Mouse (Mus musculus) spleen, adult 2 months (tissue): Measurements from ENCODE around the gene Lrrc31. TPM values are rescaled to one million over a fixed set of nuclear protein-coding genes. Genes with fewer than 3 reads are reported as not detected.

ENCODE experiments used
- DNase-seq, 2 experiments: peaks; one replicate each; pipeline versions ENCODE4 v3.0.0 to v3.0.0-alpha.2; 2012 to 2021; ENCODE audit warnings: low spot score in 2 of 2, low read depth in 1 of 2
- H3K27ac ChIP-seq: fragments of 200-500 bp; 2 replicates; pipeline ENCODE4 v1.5.1; 2012; ENCODE audit warnings: low read length, inconsistent platforms; ENCODE audit not compliant: insufficient read depth
- H3K27me3 ChIP-seq: fragments of 200-500 bp; 2 replicates; pipeline ENCODE4 v1.6.1; 2012; ENCODE audit warnings: mild to moderate bottlenecking, moderate library complexity, low read length, inconsistent platforms; ENCODE audit not compliant: control insufficient read depth, insufficient read depth
- H3K36me3 ChIP-seq: fragments of 200-500 bp; 2 replicates; pipeline ENCODE4 v1.6.1; 2012; ENCODE audit warnings: mild to moderate bottlenecking, low read length, inconsistent platforms; ENCODE audit not compliant: control insufficient read depth, insufficient read depth
- H3K4me1 ChIP-seq: fragments of 200-500 bp; 2 replicates; pipeline ENCODE4 v1.6.1; 2011; ENCODE audit warnings: inconsistent platforms; ENCODE audit not compliant: control insufficient read depth, insufficient read depth, insufficient read length
- H3K4me3 ChIP-seq: fragments of 200-500 bp; 2 replicates; pipeline ENCODE4 v1.5.1; 2011; ENCODE audit warnings: mild to moderate bottlenecking, inconsistent platforms; ENCODE audit not compliant: insufficient read depth, insufficient read length; ENCODE audit errors: extremely low read depth
- CTCF ChIP-seq: fragments of 200-500 bp; IDR thresholded peaks from 2 replicates; pipeline ENCODE4 v1.5.1; 2011; ENCODE audit warnings: mild to moderate bottlenecking, inconsistent platforms; ENCODE audit not compliant: insufficient read depth, insufficient read length, insufficient replicate concordance; ENCODE audit errors: extremely low read depth
- POLR2A ChIP-seq: fragments of 200-500 bp; IDR thresholded peaks from 2 replicates; pipeline ENCODE4 v1.6.1; 2011; ENCODE audit warnings: low read depth, low read length, inconsistent platforms
- WGBS: fragments of 180-500 bp; shearing (Covaris S2); methylation state at CpG from one replicate; pipeline ENCODE4 v1.1.7; 2018; 5-methylcytosine and 5-hydroxymethylcytosine counted together
- polyA plus RNA-seq: library from polyadenylated mRNA; depleted of rRNA; stranded (reverse); fragments of >200 nt; gene quantifications from 2 replicates; pipeline ENCODE4 v1.2.3, GENCODE M21; 2012

Lrrc31 gene
- polyA plus RNA-seq, 1 experiment = not detected

GRCm38 (mm10) chr3:30718649-30719048 lies 19.0 kb upstream of the Lrrc31 start:
- WGBS = 59% methylated on average over 3 of the region's 3 CpGs
- H3K4me1 ChIP-seq = no peaks in the 10 kb centered on the region
- no peak overlapping the region for H3K27ac ChIP-seq
- no peaks in the 10 kb centered on the region for H3K36me3 ChIP-seq
- H3K4me3 ChIP-seq = no peak overlapping the region
- DNase-seq = no peak
- no peaks in the 10 kb centered on the region for H3K27me3 ChIP-seq
- TF ChIP-seq CTCF (no peak), POLR2A (no peak)

GRCm38 (mm10) chr3:30713334-30713733 lies 13.7 kb upstream of the Lrrc31 start:
- Histone ChIP-seq H3K36me3 (no peaks in the 10 kb centered on the region), H3K27ac (no peak overlapping the region), H3K27me3 (no peaks in the 10 kb centered on the region), H3K4me3 (no peak overlapping the region), H3K4me1 (no peaks in the 10 kb centered on the region)
- no peak for TF ChIP-seq POLR2A
- no peak for TF ChIP-seq CTCF
- no peak for DNase-seq
- 83% methylated on average over 1 of the region's 1 CpGs for WGBS

GRCm38 (mm10) chr3:30710191-30710590 lies 10.5 kb upstream of the Lrrc31 start:
- no peak for DNase-seq
- WGBS = 81% methylated on average over 6 of the region's 6 CpGs
- H3K4me1 ChIP-seq = no peaks in the 10 kb centered on the region
- no peak overlapping the region for H3K27ac ChIP-seq
- TF ChIP-seq CTCF (no peak), POLR2A (no peak)
- H3K36me3 ChIP-seq = no peaks in the 10 kb centered on the region
- H3K4me3 ChIP-seq = no peak overlapping the region
- no peaks in the 10 kb centered on the region for H3K27me3 ChIP-seq

- 44% methylated on average over 4 of the region's 4 CpGs for WGBS
- H3K36me3 ChIP-seq = no peaks in the 10 kb centered on the region
- H3K4me3 ChIP-seq = no peak overlapping the region
- H3K27ac ChIP-seq = no peak overlapping the region
- no peaks in the 10 kb centered on the region for H3K27me3 ChIP-seq
- TF ChIP-seq CTCF = no peak
- TF ChIP-seq POLR2A = no peak
- DNase-seq = no peak
- H3K4me1 ChIP-seq = no peaks in the 10 kb centered on the region
These were observed 7.1 kb upstream of the Lrrc31 start for GRCm38 (mm10) chr3:30706614-30707276.

- no peak overlapping the region for H3K27ac ChIP-seq
- DNase-seq = no peak
- 86% methylated on average over 3 of the region's 3 CpGs for WGBS
- TF ChIP-seq CTCF (no peak), POLR2A (no peak)
- H3K4me1 ChIP-seq = no peaks in the 10 kb centered on the region
- H3K4me3 ChIP-seq = no peak overlapping the region
- H3K27me3 ChIP-seq = no peaks in the 10 kb centered on the region
- H3K36me3 ChIP-seq = no peaks in the 10 kb centered on the region
These were observed 6.3 kb upstream of the Lrrc31 start for GRCm38 (mm10) chr3:30705977-30706376.

GRCm38 (mm10) chr3:30697891-30698290 lies 1.8 kb downstream of the Lrrc31 start:
- TF ChIP-seq POLR2A = no peak
- TF ChIP-seq CTCF = no peak
- Histone ChIP-seq H3K36me3 (no peaks in the 10 kb centered on the region), H3K27me3 (no peaks in the 10 kb centered on the region), H3K4me3 (no peak overlapping the region), H3K4me1 (no peaks in the 10 kb centered on the region), H3K27ac (no peak overlapping the region)
- WGBS = 78% methylated on average over 4 of the region's 4 CpGs
- DNase-seq = no peak

- H3K27me3 ChIP-seq = no peaks in the 10 kb centered on the region
- no peak for DNase-seq
- no peak overlapping the region for H3K4me3 ChIP-seq
- TF ChIP-seq CTCF (peak; percentile 22; the same call in 1 of the 2 replicates), POLR2A (no peak)
- H3K36me3 ChIP-seq = no peaks in the 10 kb centered on the region
- no peaks in the 10 kb centered on the region for H3K4me1 ChIP-seq
- H3K27ac ChIP-seq = no peak overlapping the region
- WGBS = 23% methylated on average over 2 of the region's 2 CpGs
These were observed 3.3 kb downstream of the Lrrc31 start for GRCm38 (mm10) chr3:30696346-30696745.
